Mouse (Mus musculus) intestine, postnatal 0 days (tissue): ENCODE data around the gene Cds2. TPM values are rescaled to one million over a fixed set of nuclear protein-coding genes. Genes with fewer than 3 reads are reported as not detected.

Experiments used
- ATAC-seq: fragments of 200-750 bp; cut with Nextera tagmentation; 2 replicates; pipeline ENCODE4 v1.8.0; 2017; ENCODE audit warnings: mild to moderate bottlenecking, moderate TSS enrichment, moderate library complexity
- H3K27ac ChIP-seq: fragments of 300-500 bp; sonication (generic); 2 replicates; pipeline ENCODE4 v1.5.1; 2014; ENCODE audit warnings: mild to moderate bottlenecking, low read depth, low read length, moderate library complexity
- H3K27me3 ChIP-seq: fragments of 300-500 bp; sonication (generic); replicated peaks from 2 replicates; pipeline ENCODE4 v1.6.1; 2014; ENCODE audit warnings: low read length, mixed read lengths; ENCODE audit not compliant: control insufficient read depth, insufficient read depth
- H3K36me3 ChIP-seq: fragments of 300-500 bp; sonication (generic); 2 replicates; pipeline ENCODE4 v1.6.1; 2014; ENCODE audit warnings: mild to moderate bottlenecking, moderate library complexity; ENCODE audit not compliant: control insufficient read depth, insufficient read depth
- H3K4me1 ChIP-seq: fragments of 300-500 bp; sonication (generic); replicated peaks from 2 replicates; pipeline ENCODE4 v1.6.1; 2014; ENCODE audit warnings: antibody characterized with exemption, low read length, mixed read lengths; ENCODE audit not compliant: control insufficient read depth, insufficient read depth
- H3K4me2 ChIP-seq: fragments of 300-500 bp; sonication (generic); replicated peaks from 2 replicates; pipeline ENCODE4 v1.6.1; 2014; ENCODE audit warnings: low read depth, mild to moderate bottlenecking, moderate library complexity
- H3K4me3 ChIP-seq: fragments of 300-500 bp; sonication (generic); 2 replicates; pipeline ENCODE4 v1.5.1; 2014; ENCODE audit warnings: low read depth, low read length
- H3K9ac ChIP-seq: fragments of 300-500 bp; sonication (generic); 2 replicates; pipeline ENCODE4 v1.6.1; 2014; ENCODE audit warnings: mild to moderate bottlenecking, low read depth, low read length
- H3K9me3 ChIP-seq: fragments of 300-500 bp; sonication (generic); 2 replicates; pipeline ENCODE4 v1.6.1; 2016; ENCODE audit warnings: mixed run types; ENCODE audit not compliant: control insufficient read depth
- CTCF ChIP-seq: sonication (generic); IDR thresholded peaks from 2 replicates; pipeline ENCODE4 v1.5.1; 2016; ENCODE audit warnings: low read depth, mild to moderate bottlenecking, control low read depth, antibody characterized with exemption, moderate library complexity
- WGBS: fragments of 180-500 bp; shearing (Covaris S2); extraction: QIAGEN DNeasy Blood & Tissue Kit; methylation state at CpG from one replicate; pipeline ENCODE4 v1.1.7; 2014; 5-methylcytosine and 5-hydroxymethylcytosine counted together
- polyA plus RNA-seq: library from polyadenylated mRNA; unstranded; fragments of >200 nt; fragmentation: Nextera tagmentation; extraction: Ambion mirVana; gene quantifications from 2 replicates; pipeline ENCODE4 v1.2.1, GENCODE M21; 2015

Gene Cds2
- polyA plus RNA-seq, 1 experiment from 2014 or later = 16.2 TPM

GRCm38 (mm10) chr2:132298250-132298649 is 35.3 kb downstream of the Cds2 start:
- Histone ChIP-seq H3K27ac (no peak overlapping the region), H3K4me2 (no peak overlapping the region)
- WGBS = 76% methylated on average over 4 of the region's 4 CpGs

GRCm38 (mm10) chr2:132301436-132301835 is 38.5 kb downstream of the Cds2 start:
- WGBS = 94% methylated on average over 4 of the region's 4 CpGs
- Histone ChIP-seq H3K27me3 (no peaks in the 10 kb centered on the region), H3K4me2 (no peak overlapping the region), H3K4me3 (no peak overlapping the region), H3K4me1 (no peaks in the 10 kb centered on the region), H3K27ac (no peak overlapping the region), H3K36me3 (peaks cover 67% of the 10 kb centered on the region), H3K9me3 (no peaks in the 10 kb centered on the region), H3K9ac (no peak overlapping the region)
- TF ChIP-seq CTCF = no peak
- ATAC-seq = no peak

More at GRCm38 (mm10) chr2:132298250-132298649, 35.3 kb downstream of the Cds2 start:
- ATAC-seq = peak; percentile 73
- H3K4me3 ChIP-seq = no peak overlapping the region
- TF ChIP-seq CTCF = no peak
- no peaks in the 10 kb centered on the region for H3K27me3 ChIP-seq
- peaks cover 66% of the 10 kb centered on the region for H3K36me3 ChIP-seq
- H3K9ac ChIP-seq = no peak overlapping the region
- H3K4me1 ChIP-seq = no peaks in the 10 kb centered on the region
- H3K9me3 ChIP-seq = no peaks in the 10 kb centered on the region

- H3K9ac ChIP-seq = no peak overlapping the region
- no peaks in the 10 kb centered on the region for H3K27me3 ChIP-seq
- TF ChIP-seq CTCF = no peak
- H3K4me1 ChIP-seq = no peaks in the 10 kb centered on the region
- H3K4me2 ChIP-seq = no peak overlapping the region
- ATAC-seq = no peak
- 88% methylated on average over 7 of the region's 7 CpGs for WGBS
- H3K9me3 ChIP-seq = no peaks in the 10 kb centered on the region
- H3K36me3 ChIP-seq = peaks cover 70% of the 10 kb centered on the region
- H3K4me3 ChIP-seq = no peak overlapping the region
- H3K27ac ChIP-seq = no peak overlapping the region
Observed at GRCm38 (mm10) chr2:132305165-132305564, 42.2 kb downstream of the Cds2 start.

GRCm38 (mm10) chr2:132305988-132306387 is 43.0 kb downstream of the Cds2 start:
- Histone ChIP-seq H3K36me3 (peaks cover 69% of the 10 kb centered on the region), H3K4me1 (no peaks in the 10 kb centered on the region), H3K9ac (no peak overlapping the region), H3K27ac (no peak overlapping the region), H3K4me2 (no peak overlapping the region), H3K4me3 (no peak overlapping the region), H3K27me3 (no peaks in the 10 kb centered on the region), H3K9me3 (no peaks in the 10 kb centered on the region)
- no peak for ATAC-seq
- peak; percentile 73 for TF ChIP-seq CTCF
- whole genome bisulfite sequencing = 62% methylated on average over 4 of the region's 4 CpGs

GRCm38 (mm10) chr2:132307213-132307843 is 44.4 kb downstream of the Cds2 start:
- H3K9ac ChIP-seq = no peak overlapping the region
- H3K4me3 ChIP-seq = no peak overlapping the region
- TF ChIP-seq CTCF = no peak
- no peak overlapping the region for H3K27ac ChIP-seq
- H3K27me3 ChIP-seq = no peaks in the 10 kb centered on the region
- no peaks in the 10 kb centered on the region for H3K9me3 ChIP-seq
- no peak for ATAC-seq
- H3K4me2 ChIP-seq = no peak overlapping the region
- no peaks in the 10 kb centered on the region for H3K4me1 ChIP-seq
- 93% methylated on average over 11 of the region's 11 CpGs for WGBS
- H3K36me3 ChIP-seq = peaks cover 56% of the 10 kb centered on the region

GRCm38 (mm10) chr2:132308829-132309228 is 45.9 kb downstream of the Cds2 start:
- Histone ChIP-seq H3K36me3 (peaks cover 45% of the 10 kb centered on the region), H3K9me3 (no peaks in the 10 kb centered on the region), H3K27ac (no peak overlapping the region), H3K27me3 (no peaks in the 10 kb centered on the region), H3K4me2 (no peak overlapping the region), H3K9ac (no peak overlapping the region), H3K4me1 (no peaks in the 10 kb centered on the region), H3K4me3 (no peak overlapping the region)
- no peak for ATAC-seq
- no peak for TF ChIP-seq CTCF
- 96% methylated on average over 6 of the region's 6 CpGs for WGBS
